Mouse (Mus musculus): Measurements from ENCODE around the gene Scgb1b29. TPM values are rescaled to one million over a fixed set of nuclear protein-coding genes. Genes with fewer than 3 reads are reported as not detected.
"Not testable (repeated sequence)": the region's sequence is repeated elsewhere in the genome, so short reads cannot be mapped to it uniquely, and the experiment has no call there.

Scgb1b29 gene
- polyA plus RNA-seq (2014; fragmentation: Nextera tagmentation; extraction: Ambion mirVana) = not detected in 2 replicates

- ATAC-seq (ENCODE audit: insufficient number of reproducible peaks, insufficient read depth, low FRiP score, low read depth); H3K27me3 ChIP-seq (ENCODE audit: control insufficient read depth, insufficient read depth, low read length); H3K4me3 ChIP-seq (ENCODE audit: control insufficient read depth in 1 of 2, insufficient read depth in 1 of 2, low read depth in 1 of 2, low read length in 2 of 2); H3K4me1 ChIP-seq (ENCODE audit: control insufficient read depth in 2 of 2, insufficient read depth in 2 of 2, low read length in 2 of 2); H3K9me3 ChIP-seq (ENCODE audit: control insufficient read depth, low read length); H3K4me2 ChIP-seq (ENCODE audit: low read length); H3K9ac ChIP-seq (ENCODE audit: low read length); H3K36me3 ChIP-seq (ENCODE audit: control insufficient read depth, insufficient read depth, low read length); H3K27ac ChIP-seq (replicated peaks in 1 of 2; ENCODE audit: control insufficient read depth in 1 of 2, insufficient read depth in 1 of 2, low read depth in 2 of 2, low read length in 2 of 2): not testable (repeated sequence)
- WGBS = 82% methylated on average over 3 of the region's 5 CpGs
Observed at GRCm38 (mm10) chr7:32441241-32441640, at the start of gene Scgb1b29. Gene Scgb1b29 (plus strand): TSS chr7:32441541.

DNA sequence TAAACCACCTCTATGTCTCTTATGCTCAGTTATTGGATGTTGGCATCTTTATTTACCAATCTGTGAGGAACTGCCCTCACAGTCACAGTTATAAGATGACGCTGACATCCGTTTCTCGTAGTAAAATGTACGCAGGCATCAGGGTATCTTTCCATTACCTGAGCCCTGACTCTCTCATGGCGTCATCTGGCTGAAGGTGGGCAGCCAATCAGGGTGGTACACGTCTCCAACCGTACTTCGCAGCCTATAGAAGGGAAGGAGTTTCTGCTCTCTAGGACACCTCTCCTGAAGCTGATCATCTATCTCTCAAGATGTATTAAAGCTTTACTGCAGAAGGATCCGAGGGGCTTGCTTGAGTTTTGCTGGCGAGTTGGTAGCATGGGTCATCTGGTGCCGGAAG is 12.7 kb upstream of the Scgb1b29 start:
- H3K27me3 ChIP-seq (ENCODE audit: control insufficient read depth, insufficient read depth, low read length); H3K27ac ChIP-seq (replicated peaks in 1 of 2; ENCODE audit: control insufficient read depth in 1 of 2, insufficient read depth in 1 of 2, low read depth in 2 of 2, low read length in 2 of 2); ATAC-seq (ENCODE audit: insufficient number of reproducible peaks, insufficient read depth, low FRiP score, low read depth); H3K36me3 ChIP-seq (ENCODE audit: control insufficient read depth, insufficient read depth, low read length); H3K9me3 ChIP-seq (ENCODE audit: control insufficient read depth, low read length); H3K9ac ChIP-seq (ENCODE audit: low read length); H3K4me2 ChIP-seq (ENCODE audit: low read length); H3K4me1 ChIP-seq (ENCODE audit: control insufficient read depth in 2 of 2, insufficient read depth in 2 of 2, low read length in 2 of 2); H3K4me3 ChIP-seq (ENCODE audit: control insufficient read depth in 1 of 2, insufficient read depth in 1 of 2, low read depth in 1 of 2, low read length in 2 of 2): not testable (repeated sequence)
- WGBS = 73% methylated on average over 10 of the region's 11 CpGs

Other genes starting within 250 kb of the Scgb1b29 start
- not detected in 2 replicates for gene Scgb2b11, start 230.4 kb upstream of the Scgb1b29 start, polyA plus RNA-seq (2014; fragmentation: Nextera tagmentation; extraction: Ambion mirVana)
- gene Scgb1b11, start 218.7 kb upstream of the Scgb1b29 start, polyA plus RNA-seq (2014; fragmentation: Nextera tagmentation; extraction: Ambion mirVana) = not detected in 2 replicates
- not detected in 2 replicates for gene Scgb2b12, start 114.3 kb upstream of the Scgb1b29 start, polyA plus RNA-seq (2014; fragmentation: Nextera tagmentation; extraction: Ambion mirVana)
- gene Scgb1b12, start 107.4 kb upstream of the Scgb1b29 start, polyA plus RNA-seq (2014; fragmentation: Nextera tagmentation; extraction: Ambion mirVana) = not detected in 2 replicates